Mouse (Mus musculus): ENCODE results near the gene Cdh4.

DNA sequence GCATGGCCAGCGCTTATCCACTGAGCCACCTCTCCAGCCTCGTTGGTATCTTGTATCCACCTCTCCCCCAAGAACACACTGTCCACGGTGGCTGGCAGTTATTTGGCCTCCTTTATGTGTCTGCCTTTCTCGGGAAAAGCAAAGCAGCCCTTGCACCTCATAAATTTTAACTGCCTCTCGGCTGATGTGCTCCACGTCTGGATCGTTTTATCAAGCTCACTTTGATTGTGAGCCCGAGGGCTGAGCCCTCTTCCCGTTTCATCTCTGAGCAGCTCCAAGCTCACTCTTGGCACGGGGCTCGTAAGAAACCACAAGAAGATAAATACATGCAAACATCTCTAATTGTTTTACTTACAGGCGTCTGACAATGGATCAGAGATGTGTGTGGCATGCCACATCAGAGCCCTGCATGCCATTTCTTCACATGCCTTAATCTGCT, 245.0 kb downstream of the Cdh4 start:
- TF ChIP-seq CTCF (IDR thresholded peaks at IDR 0.05; ENCODE audit: control insufficient read depth, insufficient read depth, low read length) (no peak), POLR2A (IDR thresholded peaks at IDR 0.05; ENCODE audit: borderline replicate concordance, control insufficient read depth, low read depth, low read length) (no peak)
